Mouse (Mus musculus): Measurements from ENCODE around the gene Pex7.

Pex7 gene

DNA sequence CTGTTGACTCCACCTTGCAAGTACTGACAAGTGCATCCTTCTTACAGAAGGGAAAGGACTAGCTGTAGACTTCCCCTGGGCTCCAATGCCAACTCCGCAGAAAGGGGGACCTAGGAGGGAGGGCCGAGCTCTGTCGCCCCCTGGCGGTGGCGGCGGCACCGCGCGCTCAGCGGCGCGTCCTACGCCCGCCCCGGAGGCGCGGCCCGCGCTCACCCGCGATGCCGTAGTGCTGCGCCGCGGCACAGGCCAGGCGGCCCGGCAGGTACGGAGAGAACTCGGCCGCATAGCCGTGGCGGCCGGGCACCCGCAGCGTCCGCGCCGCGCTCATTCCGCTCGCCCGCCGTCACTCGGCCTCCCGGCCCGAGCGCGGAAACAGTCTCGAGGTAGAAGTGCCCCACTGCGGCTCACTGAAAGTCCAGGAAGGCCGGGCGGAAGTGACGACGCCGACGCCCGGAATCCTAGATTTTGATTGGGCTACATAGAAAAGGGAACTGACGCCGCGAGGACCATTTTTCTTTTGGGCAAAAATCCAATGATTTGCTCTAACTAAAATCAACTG, at the start of gene Pex7:
Gene Pex7, minus strand, starts transcription at position 444 of the 559 bp plus-strand sequence.
- peak; percentile 91 for DNase-seq (ENCODE audit: low spot score)

DNA sequence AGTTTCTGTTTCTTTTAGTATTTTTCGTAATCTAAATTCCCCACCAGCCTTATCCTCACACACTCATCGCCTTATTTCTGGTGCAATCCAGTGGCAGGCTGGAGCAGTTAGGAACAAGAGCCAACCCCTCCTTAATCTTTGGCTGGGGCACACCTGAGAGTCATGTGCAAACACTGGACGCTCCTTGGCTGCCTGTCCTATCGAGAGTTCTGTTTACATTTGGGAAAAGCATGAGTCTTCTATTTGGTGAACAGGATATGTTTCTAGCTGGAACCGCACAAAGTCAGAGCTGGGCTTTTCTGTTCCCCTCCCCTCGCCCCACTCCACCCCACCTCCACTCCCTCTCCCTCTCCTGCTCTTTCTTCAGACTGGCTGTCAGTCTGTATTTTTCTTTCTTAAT, 49.3 kb upstream of the Pex7 start:
- no peak for DNase-seq (ENCODE audit: low spot score)

DNA sequence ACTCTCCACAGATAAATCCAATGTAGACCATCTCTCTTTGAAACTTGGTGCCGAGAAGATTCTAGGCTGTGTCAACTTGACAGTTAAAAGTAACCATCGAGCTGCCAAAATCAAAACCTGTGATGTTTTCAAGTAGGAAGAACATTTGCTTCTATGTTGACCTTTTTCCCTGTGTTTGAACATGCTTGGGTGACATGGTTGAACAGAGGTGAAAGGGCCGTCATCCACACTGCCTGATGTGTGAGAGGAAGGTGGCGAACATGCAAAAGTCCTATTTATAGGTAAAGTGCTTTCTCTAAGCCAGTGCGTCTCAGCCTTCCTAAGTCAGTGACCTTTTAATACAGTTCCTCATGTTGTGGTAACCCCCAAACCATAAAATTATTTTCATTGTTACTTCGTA, 48.3 kb upstream of the Pex7 start:
- no peak for DNase-seq (ENCODE audit: low spot score)

GRCm38 (mm10) chr10:19954572-19954971, 47.1 kb upstream of the Pex7 start:
- no peak for DNase-seq (ENCODE audit: low spot score)

DNA sequence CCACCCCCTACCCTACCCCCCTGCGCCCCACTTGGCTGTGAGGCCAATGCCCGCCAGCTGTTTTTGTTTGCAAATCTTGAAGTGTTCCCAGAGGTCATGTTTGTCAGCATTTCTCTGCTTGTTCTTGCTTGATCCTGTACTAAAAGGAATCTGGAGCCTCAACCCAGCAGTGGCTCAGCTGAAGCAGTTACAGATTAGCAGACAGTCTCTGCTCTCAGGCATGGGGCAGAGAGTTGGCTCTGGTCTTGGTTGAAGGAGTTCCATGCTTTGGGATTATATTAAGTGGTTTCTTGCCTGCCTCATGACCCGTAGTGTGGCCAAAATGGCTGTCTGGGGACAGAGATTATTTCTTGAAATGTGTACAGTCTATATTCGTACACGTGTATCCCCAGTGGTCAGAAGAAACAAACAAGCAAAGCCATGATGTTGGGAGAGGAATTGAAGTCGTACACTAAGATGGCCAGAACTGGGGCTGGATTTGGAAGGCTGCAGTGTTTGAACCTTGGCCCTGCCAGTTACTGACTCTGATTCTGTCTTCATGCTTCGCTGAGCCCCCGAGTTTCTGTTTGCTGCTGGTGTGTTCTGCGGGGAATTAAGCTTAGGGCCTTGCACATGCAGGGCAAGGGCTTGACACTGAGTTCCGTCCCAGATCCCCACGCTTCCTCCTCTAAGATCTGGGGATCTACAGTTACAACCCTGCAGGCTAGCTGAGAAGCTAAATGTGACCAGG, 45.7 kb upstream of the Pex7 start:
- no peak for DNase-seq (ENCODE audit: low spot score)

DNA sequence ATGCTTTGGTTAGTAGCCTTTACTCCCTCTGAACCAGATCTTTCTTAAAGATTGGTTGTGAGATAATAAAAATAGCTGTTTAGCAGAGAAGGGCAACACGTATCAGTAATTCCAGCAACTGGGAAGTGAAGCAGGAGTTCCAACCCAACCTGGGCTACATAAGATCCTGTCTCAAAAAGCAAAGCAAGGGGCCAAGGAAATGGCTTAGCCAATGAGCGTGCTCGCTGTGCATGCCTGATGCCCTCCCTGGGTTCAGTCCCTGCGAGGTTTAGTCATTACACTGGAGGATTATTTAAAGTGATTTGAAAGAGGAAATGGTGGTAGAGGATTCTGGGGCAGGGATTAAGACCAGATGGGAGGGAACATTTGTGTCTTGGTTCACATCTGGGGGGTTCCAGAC, 41.6 kb upstream of the Pex7 start:
- DNase-seq (ENCODE audit: low spot score), result no peak

DNA sequence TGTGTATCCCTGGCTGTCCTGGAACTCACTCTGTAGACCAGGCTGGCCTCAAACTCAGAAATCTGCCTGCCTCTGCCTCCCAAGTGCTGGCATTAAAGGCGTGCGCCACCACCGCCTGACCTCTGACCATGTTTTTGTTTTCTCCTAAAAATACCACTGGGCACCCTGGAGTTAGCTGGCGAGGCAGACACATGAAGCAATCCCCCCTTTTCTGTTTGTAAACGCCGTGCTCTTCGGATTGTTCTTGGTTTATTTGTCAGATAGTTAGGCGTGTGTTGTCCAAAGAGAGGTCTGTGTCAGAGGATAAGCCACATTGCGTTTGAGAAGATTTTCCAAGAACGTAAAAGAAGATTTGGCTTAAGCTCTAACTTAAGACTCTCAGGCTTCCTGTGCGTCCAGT, 40.9 kb upstream of the Pex7 start:
- DNase-seq (ENCODE audit: low spot score), result no peak

DNA sequence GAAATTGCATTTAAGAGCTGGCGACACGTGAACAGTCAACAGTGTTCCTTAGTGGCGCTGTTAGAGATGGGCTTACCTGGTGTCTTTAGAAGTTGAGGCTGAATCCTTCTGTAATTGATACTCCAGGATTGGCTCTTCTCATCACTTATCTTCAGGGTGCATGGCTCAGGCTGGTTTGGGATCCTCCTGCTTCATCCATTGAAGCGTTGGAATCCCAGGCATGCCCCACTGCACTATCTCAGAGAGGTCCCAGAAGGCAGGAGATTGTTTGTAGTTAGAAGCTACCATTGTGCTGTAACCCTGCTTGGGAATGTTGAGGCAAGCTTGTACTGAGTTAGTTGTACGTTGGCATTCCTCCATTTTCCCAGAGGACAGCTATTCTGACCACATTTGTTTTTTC, 40.4 kb upstream of the Pex7 start:
- DNase-seq (ENCODE audit: low spot score), result no peak

- no peak for DNase-seq (ENCODE audit: low spot score)
These were observed 40.0 kb upstream of the Pex7 start for GRCm38 (mm10) chr10:19947441-19947840.

DNA sequence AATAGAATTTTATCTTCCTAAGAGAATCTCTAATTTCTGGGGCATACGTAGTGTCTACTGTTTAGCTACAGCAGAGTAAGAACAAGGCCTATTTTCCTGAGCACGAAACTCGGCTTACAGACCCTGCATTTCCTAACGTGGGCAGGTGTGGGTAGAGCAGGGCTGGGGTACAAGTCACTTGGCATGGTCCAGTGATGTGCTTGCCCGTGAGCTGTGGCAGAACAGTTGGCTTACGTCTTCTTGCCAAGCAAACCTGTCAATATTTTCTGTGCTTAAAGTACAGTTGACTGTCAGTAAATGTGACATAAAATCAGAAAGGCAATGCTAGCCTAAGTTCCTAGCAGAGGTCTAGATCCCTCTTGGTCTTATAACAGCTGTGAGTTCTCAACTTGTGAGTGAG, 39.2 kb upstream of the Pex7 start:
- DNase-seq (ENCODE audit: low spot score), result no peak

GRCm38 (mm10) chr10:19945651-19946050, 38.2 kb upstream of the Pex7 start:
- DNase-seq (ENCODE audit: low spot score), result no peak

DNA sequence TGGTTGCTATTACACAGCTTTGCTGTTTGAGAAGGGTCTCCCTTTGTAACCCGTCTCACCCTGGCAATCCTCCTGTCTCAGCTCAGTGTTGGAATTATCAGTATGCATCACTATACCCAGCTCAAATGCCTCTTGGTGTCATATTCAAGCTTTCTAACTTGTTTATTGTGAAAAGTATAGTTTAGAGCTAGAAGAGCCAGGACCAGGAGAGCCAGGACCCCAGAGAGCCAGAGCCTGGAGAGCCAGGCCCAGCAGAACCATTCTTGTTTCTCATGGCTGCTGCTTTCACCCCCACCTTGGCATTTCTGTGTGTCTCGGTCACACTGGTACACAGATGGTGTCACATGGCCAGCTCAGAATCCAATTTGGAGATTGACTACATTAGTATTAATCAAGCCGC, 35.1 kb upstream of the Pex7 start:
- no peak for DNase-seq (ENCODE audit: low spot score)

GRCm38 (mm10) chr10:19941914-19942313, 34.4 kb upstream of the Pex7 start:
- no peak for DNase-seq (ENCODE audit: low spot score)

GRCm38 (mm10) chr10:19941063-19941462, 33.6 kb upstream of the Pex7 start:
- no peak for DNase-seq (ENCODE audit: low spot score)

DNA sequence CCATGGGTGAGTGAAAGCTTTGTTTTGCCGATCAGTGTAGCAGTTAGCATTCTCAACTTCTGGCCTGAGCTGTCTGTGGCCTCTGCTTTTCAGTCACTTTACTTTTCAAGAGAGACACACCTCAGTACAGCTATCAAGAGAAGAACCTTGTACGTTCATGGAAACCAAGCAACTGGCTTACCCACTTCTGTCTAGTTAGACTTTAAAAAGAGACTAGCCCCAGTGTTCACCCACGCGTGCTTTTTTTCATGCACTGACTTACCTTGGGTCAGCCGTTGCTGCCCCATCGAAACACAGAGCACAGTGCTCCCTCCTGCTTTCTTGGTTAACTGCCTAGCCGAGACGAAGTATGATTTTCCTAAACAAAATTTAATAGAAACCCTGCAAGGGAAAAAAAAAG, 33.1 kb upstream of the Pex7 start:
- no peak for DNase-seq (ENCODE audit: low spot score)

- no peak for DNase-seq (ENCODE audit: low spot score)
These were observed 32.6 kb upstream of the Pex7 start for GRCm38 (mm10) chr10:19940127-19940526.

DNA sequence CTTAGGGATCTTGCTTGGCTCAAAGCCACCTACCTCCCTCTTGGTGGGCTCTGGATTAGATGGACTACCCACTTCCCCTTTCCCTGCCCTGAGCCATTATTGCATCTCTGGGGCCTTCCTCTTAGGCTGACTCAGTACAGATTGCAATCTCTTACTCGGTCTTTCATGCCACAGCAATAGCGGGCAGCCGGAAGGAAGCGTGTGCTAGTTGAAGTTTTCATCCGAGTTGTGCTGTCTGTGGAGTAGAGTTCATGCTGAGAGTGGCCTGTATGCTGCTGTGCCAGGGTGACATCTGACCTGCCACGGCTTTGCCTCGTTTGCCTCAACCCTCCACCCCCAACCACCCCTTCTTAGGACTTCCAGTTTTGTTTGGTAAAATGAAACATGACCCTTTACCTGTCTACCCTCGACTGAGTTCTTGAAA, 31.8 kb upstream of the Pex7 start:
- DNase-seq (ENCODE audit: low spot score), result no peak

GRCm38 (mm10) chr10:19938738-19939137, 31.2 kb upstream of the Pex7 start:
- no peak for DNase-seq (ENCODE audit: low spot score)

DNA sequence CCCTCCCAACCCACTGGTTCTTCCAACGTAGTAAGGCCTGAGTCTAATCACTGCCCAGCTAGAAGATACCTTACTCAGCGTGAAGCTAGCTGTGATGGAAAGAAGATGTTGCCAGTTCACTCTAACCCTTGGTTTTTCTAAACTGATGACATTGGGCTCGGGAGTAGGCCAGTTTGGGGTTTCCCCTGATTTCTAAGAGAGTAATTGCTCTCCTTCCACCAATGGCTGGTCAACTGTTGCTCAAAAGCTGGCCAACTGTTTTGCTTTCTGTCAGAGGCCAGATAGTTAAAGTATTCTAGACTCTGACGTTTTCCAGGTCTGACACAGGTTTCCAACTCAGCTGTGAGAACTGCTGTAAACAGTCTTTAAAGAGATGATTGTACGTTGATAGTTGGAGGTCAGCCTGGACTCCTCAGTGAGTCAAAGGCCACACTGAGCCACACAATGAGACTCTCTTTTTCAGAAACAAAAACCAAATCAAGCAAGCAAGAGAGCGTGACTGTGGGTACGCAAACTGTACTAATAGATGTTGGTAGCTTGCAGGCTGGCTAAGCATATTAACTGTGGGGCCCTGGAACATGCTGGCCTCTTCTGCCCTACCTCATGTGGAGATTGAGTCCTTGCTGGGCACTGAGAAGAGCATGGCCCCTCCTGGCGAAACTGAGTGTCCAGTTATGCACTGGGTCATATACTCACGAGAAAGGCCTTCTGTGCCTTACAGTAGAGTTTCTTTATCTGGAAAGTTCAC, 29.6 kb upstream of the Pex7 start:
- DNase-seq (ENCODE audit: low spot score), result no peak

GRCm38 (mm10) chr10:19935821-19936367, 28.4 kb upstream of the Pex7 start:
- no peak for DNase-seq (ENCODE audit: low spot score)

GRCm38 (mm10) chr10:19935295-19935623, 27.8 kb upstream of the Pex7 start:
- no peak for DNase-seq (ENCODE audit: low spot score)

DNA sequence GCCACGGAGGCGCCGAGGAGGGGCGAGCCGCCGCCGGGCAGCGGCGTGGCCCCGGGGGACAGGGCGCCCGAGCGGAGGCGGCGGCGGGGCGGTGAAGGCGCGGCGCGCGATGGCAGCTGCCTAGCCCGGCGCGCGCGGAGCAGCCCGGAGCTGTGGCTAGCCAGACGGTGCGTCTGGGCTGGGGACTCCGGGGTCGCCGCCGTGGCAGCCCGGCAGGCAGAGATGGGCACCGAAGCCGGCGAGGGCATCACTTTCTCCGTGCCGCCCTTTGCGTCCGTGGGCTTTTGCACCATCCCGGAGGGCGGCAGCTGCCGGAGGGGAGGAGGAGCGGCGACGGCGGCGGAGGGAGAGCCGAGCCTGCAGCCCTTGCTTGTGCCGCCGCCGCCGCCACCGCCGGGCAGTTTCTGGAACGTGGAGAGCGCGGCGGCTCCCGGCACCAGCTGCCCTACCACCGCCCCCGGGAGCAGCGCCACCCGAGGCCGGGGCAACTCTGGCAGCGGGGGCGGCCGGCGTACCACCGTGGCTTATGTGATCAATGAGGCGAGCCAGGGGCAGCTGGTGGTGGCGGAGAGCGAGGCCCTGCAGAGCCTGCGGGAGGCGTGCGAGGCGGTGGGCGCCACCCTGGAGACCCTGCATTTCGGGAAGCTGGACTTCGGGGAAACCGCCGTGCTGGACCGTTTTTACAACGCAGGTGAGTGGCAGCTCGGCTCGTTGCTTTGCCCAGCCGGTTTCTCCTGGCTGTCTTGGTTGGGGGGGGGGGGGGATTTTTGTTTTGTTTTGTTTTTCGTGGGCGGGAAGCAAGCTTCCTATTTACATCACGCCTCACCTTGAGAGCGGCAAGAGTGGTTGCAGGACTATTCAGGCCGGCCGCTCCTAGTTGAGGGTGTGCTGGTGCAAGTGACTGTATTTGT, 27.1 kb upstream of the Pex7 start, which contains the start of gene Map3k5:
Gene Map3k5, plus strand, starts transcription at position 89 of the 911 bp plus-strand sequence.
- DNase-seq (ENCODE audit: low spot score), result peak; percentile 57
